ENCODE assay signal across 11 mouse cellular contexts in the genomic region with DNA sequence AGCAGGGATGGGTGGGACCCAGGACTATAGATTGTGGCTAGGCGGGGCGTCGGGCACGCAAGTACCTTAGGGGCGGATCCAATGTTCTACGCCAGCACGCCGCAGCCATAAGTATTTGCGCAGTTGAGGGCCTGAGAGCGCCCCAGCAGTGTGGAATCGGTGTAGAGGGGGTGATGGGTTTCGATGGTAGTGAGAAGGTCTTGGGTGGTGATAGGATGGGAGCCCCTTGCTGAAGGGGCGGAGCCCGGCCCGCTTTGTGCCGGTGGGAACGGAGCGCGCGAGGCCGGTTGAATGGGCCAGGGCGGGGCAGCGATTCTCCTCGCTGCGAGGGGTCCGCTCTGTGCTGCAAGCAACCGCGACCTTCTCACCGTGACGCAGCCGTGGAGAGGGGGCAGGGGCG. TPM values are rescaled to one million over a fixed set of nuclear protein-coding genes. Genes with fewer than 3 reads are reported as not detected.
DNase-seq lines count a peak whose midpoint lies in the region; ATAC-seq and TF ChIP-seq lines count a peak whose summit lies in the region.
"Had no signal": no experiment of that assay in that cellular context is flagged by ENCODE, and none has a peak within 500 bp of the region (broad histone marks: within the 10 kb centered on the region; RNA-seq: fewer than 3 reads in every experiment).

No protein-coding gene starts in this region.

- no peak for TF ChIP-seq EP300 in MEL (IDR thresholded peaks at IDR 0.05; ENCODE audit: low read depth in 1 of 2, low read length in 2 of 2)

- no peak for DNase-seq in heart, postnatal 10 days
- peak; percentile 65 for DNase-seq in MEL (ENCODE audit: low read depth, low spot score)
- DNase-seq in midbrain, embryonic 10.5 days (ENCODE audit: low spot score), result peak; percentile 68
- DNase-seq in T-cell, adult 2 months (ENCODE audit: low spot score), result no peak
- DNase-seq in kidney, postnatal 10 days, result no peak

- H3K27ac ChIP-seq in heart, embryonic 13.5 days (replicated peaks), result no peak overlapping the region
- no peak overlapping the region for H3K27ac ChIP-seq in MEL (ENCODE audit: control insufficient read depth, low read depth, low read length)
- H3K27ac ChIP-seq in forebrain, embryonic 16.5 days (ENCODE audit: low read length), result no peak overlapping the region
- peak overlapping the region; percentile 70 for H3K27ac ChIP-seq in midbrain, embryonic 10.5 days (replicated peaks)
- H3K27ac ChIP-seq: macrophage had no signal

- peak overlapping the region; percentile 36 for H3K4me2 ChIP-seq in heart, embryonic 13.5 days
- peak overlapping the region; percentile 69 for H3K4me2 ChIP-seq in forebrain, embryonic 16.5 days (ENCODE audit: low read length)

- H3K36me3 ChIP-seq in heart, embryonic 13.5 days, result peaks cover 13% of the 10 kb centered on the region
- H3K36me3 ChIP-seq in MEL (ENCODE audit: control insufficient read depth in 1 of 2, insufficient read depth in 2 of 2, low read length in 2 of 2), result no peaks in the 10 kb centered on the region
- H3K36me3 ChIP-seq in forebrain, embryonic 16.5 days (ENCODE audit: control insufficient read depth, insufficient read depth), result no peaks in the 10 kb centered on the region
- no peaks in the 10 kb centered on the region; the same call in 1 of the 2 replicates for H3K36me3 ChIP-seq in midbrain, embryonic 10.5 days
- H3K36me3 ChIP-seq: G1E had no signal

- intact Hi-C loops in heart, postnatal 10 days (cut with DNase I), result no loop called here

- no peak for TF ChIP-seq CTCF in MEL (IDR thresholded peaks at IDR 0.05 in 2 of 3, conservative IDR thresholded peaks at IDR 0.05 in 1 of 3; ENCODE audit: control insufficient read depth in 1 of 3, insufficient read depth in 1 of 3, low read depth in 2 of 3, low read length in 3 of 3, poor library complexity in 1 of 3, severe bottlenecking in 1 of 3)

- no peaks in the 10 kb centered on the region; the same call in 1 of the 2 replicates for H3K9me3 ChIP-seq in heart, embryonic 13.5 days
- no peaks in the 10 kb centered on the region for H3K9me3 ChIP-seq in MEL (replicated peaks; ENCODE audit: insufficient read depth, low read length)
- no peaks in the 10 kb centered on the region for H3K9me3 ChIP-seq in forebrain, embryonic 16.5 days (ENCODE audit: control insufficient read depth, low read length)
- no peaks in the 10 kb centered on the region for H3K9me3 ChIP-seq in midbrain, embryonic 10.5 days (replicated peaks)

- H3K79me2 ChIP-seq in MEL (ENCODE audit: control insufficient read depth, insufficient read depth, low read length, poor library complexity), result no peaks in the 10 kb centered on the region

- H3K27me3 ChIP-seq in heart, embryonic 13.5 days (replicated peaks), result peaks cover 93% of the 10 kb centered on the region
- H3K27me3 ChIP-seq in MEL (ENCODE audit: control insufficient read depth in 1 of 2, insufficient read depth in 2 of 2, low read length in 2 of 2), result no peaks in the 10 kb centered on the region
- peaks cover 83% of the 10 kb centered on the region for H3K27me3 ChIP-seq in forebrain, embryonic 16.5 days (replicated peaks; ENCODE audit: control insufficient read depth, insufficient read depth, low read length)
- H3K27me3 ChIP-seq in midbrain, embryonic 10.5 days (ENCODE audit: low read depth, poor library complexity, severe bottlenecking), result peaks cover 99% of the 10 kb centered on the region

- no peak overlapping the region for H3K9ac ChIP-seq in heart, embryonic 13.5 days
- H3K9ac ChIP-seq in MEL (ENCODE audit: control insufficient read depth, low read depth, low read length, poor library complexity, severe bottlenecking), result peak overlapping the region; percentile 50
- peak overlapping the region; percentile 57 for H3K9ac ChIP-seq in forebrain, embryonic 16.5 days (replicated peaks; ENCODE audit: low read depth, low read length)

- peaks cover 28% of the 10 kb centered on the region for H3K4me1 ChIP-seq in heart, embryonic 13.5 days
- H3K4me1 ChIP-seq in MEL (ENCODE audit: control insufficient read depth in 1 of 2, insufficient read depth in 2 of 2, low read length in 2 of 2), result no peaks in the 10 kb centered on the region
- peaks cover 43% of the 10 kb centered on the region for H3K4me1 ChIP-seq in forebrain, embryonic 16.5 days (replicated peaks; ENCODE audit: control insufficient read depth, insufficient read depth, low read length)
- peaks cover 80% of the 10 kb centered on the region for H3K4me1 ChIP-seq in midbrain, embryonic 10.5 days

- 5% methylated on average over 32 of the region's 32 CpGs for WGBS in heart, embryonic 13.5 days
- WGBS in forebrain, embryonic 16.5 days, result 1% methylated on average over 32 of the region's 32 CpGs
- under 1% methylated on average over 32 of the region's 32 CpGs for WGBS in midbrain, embryonic 10.5 days

- no peak for ATAC-seq in heart, embryonic 13.5 days (ENCODE audit: extremely low read depth, insufficient number of reproducible peaks, low FRiP score, low TSS enrichment)
- peak; percentile 26 for ATAC-seq in forebrain, embryonic 16.5 days
- no peak for ATAC-seq in activated CD4-positive, CD25-positive, alpha-beta regulatory T cell, adult 4 months

- no peak for TF ChIP-seq RAD21 in MEL (IDR thresholded peaks at IDR 0.05; ENCODE audit: low read depth, low read length)

- no peak overlapping the region for H3K4me3 ChIP-seq in heart, embryonic 13.5 days
- H3K4me3 ChIP-seq in MEL (ENCODE audit: control insufficient read depth in 1 of 2, insufficient read depth in 1 of 2, low read depth in 2 of 2, low read length in 2 of 2), result peak overlapping the region; percentile 43 to 48; a peak in 3 of 4 replicates
- H3K4me3 ChIP-seq in forebrain, embryonic 16.5 days (replicated peaks; ENCODE audit: low read length), result peak overlapping the region; percentile 49
- peak overlapping the region; percentile 49 for H3K4me3 ChIP-seq in midbrain, embryonic 10.5 days
- H3K4me3 ChIP-seq: erythroblast, embryonic 14.5 days had no signal

- TF ChIP-seq POLR2A in MEL (IDR thresholded peaks at IDR 0.05; ENCODE audit: control insufficient read depth in 1 of 2, insufficient read depth in 1 of 2, low read depth in 1 of 2, low read length in 2 of 2, poor library complexity in 1 of 2), result no peak

RNA-seq across cellular contexts. Expression of a gene that starts 5.3 kb away (rescaled TPM):
- not detected in 2 replicates for polyA plus RNA-seq in heart, embryonic 13.5 days (2015; fragmentation: Nextera tagmentation; extraction: Ambion mirVana)
- total RNA-seq in heart, postnatal 10 days (2021), result not detected
- total RNA-seq in MEL (2012; rRNA removed), result not detected in 2 replicates
- under 1 TPM in 1 of 2 experiments, not detected in 1; 0.04 TPM for polyA plus RNA-seq in MEL (2012; ENCODE audit: insufficient read depth in 1 of 2, insufficient read length in 2 of 2, low read depth in 1 of 2, low replicate concordance in 2 of 2, missing spikeins in 1 of 2)
- polyA plus RNA-seq in forebrain, embryonic 16.5 days (2015; fragmentation: Nextera tagmentation; extraction: Ambion mirVana), result not detected in 2 replicates
- 26.3 and 30.9 TPM in 2 replicates for polyA plus RNA-seq in midbrain, embryonic 10.5 days (2016; fragmentation: Nextera tagmentation; extraction: Ambion mirVana)
- polyA plus RNA-seq in activated CD4-positive, CD25-positive, alpha-beta regulatory T cell, adult 4 months (2017; shearing (Covaris generic)), result not detected
- total RNA-seq: G1E had no signal
- polyA plus RNA-seq: erythroblast, embryonic 14.5 days; G1E; macrophage had no signal

RNA-seq across cellular contexts. Expression of a gene that starts 10.8 kb away (rescaled TPM):
- polyA plus RNA-seq in heart, embryonic 13.5 days (2015; fragmentation: Nextera tagmentation; extraction: Ambion mirVana), result 16.8 and 19.7 TPM in 2 replicates
- 10 to 100 TPM; 27.3 to 33.4 TPM for total RNA-seq in heart, postnatal 10 days (2021)
- total RNA-seq in MEL (2012; rRNA removed), result 30.3 and 30.4 TPM in 2 replicates
- polyA plus RNA-seq in MEL (2012; ENCODE audit: insufficient read depth in 1 of 2, insufficient read length in 2 of 2, low read depth in 1 of 2, low replicate concordance in 2 of 2, missing spikeins in 1 of 2), result 10 to 100 TPM in 1 of 2 experiments, not detected in 1; 50.8 TPM
- polyA plus RNA-seq in forebrain, embryonic 16.5 days (2015; fragmentation: Nextera tagmentation; extraction: Ambion mirVana), result 20.7 and 21.3 TPM in 2 replicates
- 26.8 and 27.6 TPM in 2 replicates for polyA plus RNA-seq in midbrain, embryonic 10.5 days (2016; fragmentation: Nextera tagmentation; extraction: Ambion mirVana)
- 1 to 10 TPM; 7.2 to 7.7 TPM for polyA plus RNA-seq in activated CD4-positive, CD25-positive, alpha-beta regulatory T cell, adult 4 months (2017; shearing (Covaris generic))

RNA-seq across cellular contexts. Expression of a gene that starts 12.2 kb away (rescaled TPM):
- 9.2 and 9.6 TPM in 2 replicates for polyA plus RNA-seq in heart, embryonic 13.5 days (2015; fragmentation: Nextera tagmentation; extraction: Ambion mirVana)
- 10 to 100 TPM; 30.2 to 31.3 TPM for total RNA-seq in heart, postnatal 10 days (2021)
- not detected in 2 replicates for total RNA-seq in MEL (2012; rRNA removed)
- under 1 TPM in 1 of 2 experiments, not detected in 1; 0.08 TPM for polyA plus RNA-seq in MEL (2012; ENCODE audit: insufficient read depth in 1 of 2, insufficient read length in 2 of 2, low read depth in 1 of 2, low replicate concordance in 2 of 2, missing spikeins in 1 of 2)
- polyA plus RNA-seq in forebrain, embryonic 16.5 days (2015; fragmentation: Nextera tagmentation; extraction: Ambion mirVana), result 4.4 and 6.2 TPM in 2 replicates
- 7.0 and 7.7 TPM in 2 replicates for polyA plus RNA-seq in midbrain, embryonic 10.5 days (2016; fragmentation: Nextera tagmentation; extraction: Ambion mirVana)
- polyA plus RNA-seq in activated CD4-positive, CD25-positive, alpha-beta regulatory T cell, adult 4 months (2017; shearing (Covaris generic)), result not detected
- polyA plus RNA-seq: erythroblast, embryonic 14.5 days; macrophage had no signal

RNA-seq across cellular contexts. Expression of a gene that starts 32.6 kb away (rescaled TPM):
- 71.2 and 73.2 TPM in 2 replicates for polyA plus RNA-seq in heart, embryonic 13.5 days (2015; fragmentation: Nextera tagmentation; extraction: Ambion mirVana)
- 100 to 1,000 TPM in 1 of 2 experiments, 10 to 100 TPM in 1; 95.9 to 112 TPM for total RNA-seq in heart, postnatal 10 days (2021)
- total RNA-seq in MEL (2012; rRNA removed), result not detected in 2 replicates
- under 1 TPM in 1 of 2 experiments, not detected in 1; 0.36 TPM for polyA plus RNA-seq in MEL (2012; ENCODE audit: insufficient read depth in 1 of 2, insufficient read length in 2 of 2, low read depth in 1 of 2, low replicate concordance in 2 of 2, missing spikeins in 1 of 2)
- 2.4 and 4.0 TPM in 2 replicates for polyA plus RNA-seq in forebrain, embryonic 16.5 days (2015; fragmentation: Nextera tagmentation; extraction: Ambion mirVana)
- 1.5 and 2.4 TPM in 2 replicates for polyA plus RNA-seq in midbrain, embryonic 10.5 days (2016; fragmentation: Nextera tagmentation; extraction: Ambion mirVana)
- not detected for polyA plus RNA-seq in activated CD4-positive, CD25-positive, alpha-beta regulatory T cell, adult 4 months (2017; shearing (Covaris generic))
- polyA plus RNA-seq: G1E, macrophage had no signal

RNA-seq across cellular contexts. Expression of a gene that starts 39.4 kb away (rescaled TPM):
- 226 and 250 TPM in 2 replicates for polyA plus RNA-seq in heart, embryonic 13.5 days (2015; fragmentation: Nextera tagmentation; extraction: Ambion mirVana)
- total RNA-seq in heart, postnatal 10 days (2021), result 100 to 1,000 TPM; 283 to 290 TPM
- 1,745 and 1,792 TPM in 2 replicates for total RNA-seq in MEL (2012; rRNA removed)
- polyA plus RNA-seq in MEL (2012; ENCODE audit: insufficient read depth in 1 of 2, insufficient read length in 2 of 2, low read depth in 1 of 2, low replicate concordance in 2 of 2, missing spikeins in 1 of 2), result 1,000 to 10,000 TPM in 1 of 2 experiments, not detected in 1; 1,885 TPM
- polyA plus RNA-seq in forebrain, embryonic 16.5 days (2015; fragmentation: Nextera tagmentation; extraction: Ambion mirVana), result 173 and 196 TPM in 2 replicates
- 282 and 358 TPM in 2 replicates for polyA plus RNA-seq in midbrain, embryonic 10.5 days (2016; fragmentation: Nextera tagmentation; extraction: Ambion mirVana)
- 1,000 to 10,000 TPM; 1,059 to 1,071 TPM for polyA plus RNA-seq in activated CD4-positive, CD25-positive, alpha-beta regulatory T cell, adult 4 months (2017; shearing (Covaris generic))

Comparison
In these comparisons a context has a peak if more than half of its experiments do, and no peak if none do; other contexts are left out.
1. DNase-seq: peak in MEL (single experiment) and midbrain, embryonic 10.5 days (single experiment); none in heart, postnatal 10 days (0 of 2), T-cell, adult 2 months (single experiment) and kidney, postnatal 10 days (single experiment).
2. RNA of a gene that starts 5.3 kb away (polyA plus RNA-seq): 26.3 to 30.9 TPM in midbrain, embryonic 10.5 days; 0.04 TPM in MEL, not detected in heart, embryonic 13.5 days, not detected in forebrain, embryonic 16.5 days and not detected in activated CD4-positive, CD25-positive, alpha-beta regulatory T cell, adult 4 months; every median in the first group is over 10 times any median in the second.